Mouse (Mus musculus) liver, embryonic 15.5 days (tissue): ENCODE results near the gene Gpatch4. TPM values are rescaled to one million over a fixed set of nuclear protein-coding genes. Genes with fewer than 3 reads are reported as not detected.

Experiments used
- ATAC-seq: fragments of 200-750 bp; cut with Nextera tagmentation; 2 replicates; pipeline ENCODE4 v1.8.0; 2017; ENCODE audit warnings: moderate number of reproducible peaks, mild to moderate bottlenecking, moderate library complexity; ENCODE audit not compliant: insufficient read depth
- H3K27ac ChIP-seq: fragments of 300-500 bp; sonication (generic); replicated peaks from 2 replicates; pipeline ENCODE4 v1.5.1; 2015; ENCODE audit warnings: mild to moderate bottlenecking, inconsistent platforms
- H3K27me3 ChIP-seq: fragments of 300-500 bp; sonication (generic); 2 replicates; pipeline ENCODE4 v1.6.1; 2015; ENCODE audit warnings: mild to moderate bottlenecking, inconsistent platforms
- H3K36me3 ChIP-seq: fragments of 300-500 bp; sonication (generic); replicated peaks from 2 replicates; pipeline ENCODE4 v1.6.1; 2015; ENCODE audit warnings: moderate library complexity, mild to moderate bottlenecking, inconsistent platforms
- H3K4me1 ChIP-seq: fragments of 300-500 bp; sonication (generic); replicated peaks from 2 replicates; pipeline ENCODE4 v1.6.1; 2015; ENCODE audit warnings: inconsistent platforms
- H3K4me2 ChIP-seq: fragments of 300-500 bp; sonication (generic); 2 replicates; pipeline ENCODE4 v1.6.1; 2015; ENCODE audit warnings: moderate library complexity, mild to moderate bottlenecking, inconsistent platforms
- H3K4me3 ChIP-seq: fragments of 300-500 bp; sonication (generic); replicated peaks from 2 replicates; pipeline ENCODE4 v1.5.1; 2015; ENCODE audit warnings: mild to moderate bottlenecking, inconsistent platforms
- H3K9ac ChIP-seq: fragments of 300-500 bp; sonication (generic); 2 replicates; pipeline ENCODE4 v1.6.1; 2015; ENCODE audit warnings: moderate library complexity, mild to moderate bottlenecking, inconsistent platforms
- H3K9me3 ChIP-seq: fragments of 300-500 bp; sonication (generic); replicated peaks from 2 replicates; pipeline ENCODE4 v1.6.1; 2016; ENCODE audit warnings: inconsistent platforms
- WGBS: fragments of 180-500 bp; shearing (Covaris S2); methylation state at CpG from one replicate; pipeline ENCODE4 v1.1.7; 2015; ENCODE audit warnings: mixed read lengths; ENCODE audit not compliant: insufficient replicate concordance; 5-methylcytosine and 5-hydroxymethylcytosine counted together
- polyA plus RNA-seq: library from polyadenylated mRNA; unstranded; fragments of >200 nt; fragmentation: Nextera tagmentation; extraction: Ambion mirVana; gene quantifications from 2 replicates; pipeline ENCODE4 v1.2.1, GENCODE M21; 2015

The Gpatch4 gene
- polyA plus RNA-seq, 1 experiment from 2014 or later = 14.3 TPM

- Histone ChIP-seq H3K27ac (no peak overlapping the region), H3K27me3 (no peaks in the 10 kb centered on the region), H3K36me3 (peaks cover 71% of the 10 kb centered on the region), H3K9me3 (no peaks in the 10 kb centered on the region), H3K4me2 (no peak overlapping the region), H3K9ac (no peak overlapping the region), H3K4me1 (no peaks in the 10 kb centered on the region), H3K4me3 (no peak overlapping the region)
- ATAC-seq = no peak
- 74% methylated on average over 7 of the region's 7 CpGs for WGBS
These were observed 58.8 kb downstream of the Gpatch4 start for GRCm38 (mm10) chr3:88101736-88102135.

- Histone ChIP-seq H3K9me3 (no peaks in the 10 kb centered on the region), H3K4me1 (no peaks in the 10 kb centered on the region), H3K27me3 (no peaks in the 10 kb centered on the region), H3K27ac (0 out of 2 replicates have a peak overlapping the region, but pooled peaks have one; percentile 14), H3K36me3 (peaks cover 70% of the 10 kb centered on the region), H3K4me2 (no peak overlapping the region), H3K4me3 (no peak overlapping the region), H3K9ac (no peak overlapping the region)
- no peak for ATAC-seq
- WGBS = 65% methylated on average over 6 of the region's 6 CpGs
These were observed 59.3 kb downstream of the Gpatch4 start for GRCm38 (mm10) chr3:88102196-88102595.

GRCm38 (mm10) chr3:88102611-88103010 lies 59.7 kb downstream of the Gpatch4 start:
- Histone ChIP-seq H3K4me2 (no peak overlapping the region), H3K27ac (peak overlapping the region; percentile 14; the same call in 1 of the 2 replicates), H3K4me1 (no peaks in the 10 kb centered on the region), H3K4me3 (no peak overlapping the region), H3K9ac (no peak overlapping the region), H3K9me3 (no peaks in the 10 kb centered on the region), H3K36me3 (peaks cover 73% of the 10 kb centered on the region), H3K27me3 (no peaks in the 10 kb centered on the region)
- peak; percentile 43; the same call in 1 of the 2 replicates for ATAC-seq
- WGBS = 54% methylated on average over 6 of the region's 6 CpGs

Other genes with a start within 250 kb of the Gpatch4 start
- gene Ntrk1, start 247.9 kb upstream of the Gpatch4 start, polyA plus RNA-seq = 0.20 and 0.26 TPM in 2 replicates
- gene Insrr, start 246.2 kb upstream of the Gpatch4 start, polyA plus RNA-seq = 0.01 TPM in 1 of 2 replicates, not detected in the other
- gene Pear1, start 218.8 kb upstream of the Gpatch4 start, polyA plus RNA-seq = 5.7 and 6.5 TPM in 2 replicates
- 0.18 TPM in 2 replicates for gene Sh2d2a, start 196.4 kb upstream of the Gpatch4 start, polyA plus RNA-seq
- 6.5 TPM in 2 replicates for gene Prcc, start 157.5 kb upstream of the Gpatch4 start, polyA plus RNA-seq
- gene Hdgf, start 136.8 kb upstream of the Gpatch4 start, polyA plus RNA-seq = 213 and 216 TPM in 2 replicates
- 30.7 and 33.5 TPM in 2 replicates for gene Mrpl24, start 123.6 kb upstream of the Gpatch4 start, polyA plus RNA-seq
- gene Isg20l2, start 112.8 kb upstream of the Gpatch4 start, polyA plus RNA-seq = 21.0 and 22.9 TPM in 2 replicates
- 5.6 and 6.3 TPM in 2 replicates for gene Rrnad1, start 112.4 kb upstream of the Gpatch4 start, polyA plus RNA-seq
- gene Crabp2, start 94.4 kb upstream of the Gpatch4 start, polyA plus RNA-seq = 0.31 and 0.75 TPM in 2 replicates
- 2.2 and 2.3 TPM in 2 replicates for gene Nes, start 72.0 kb upstream of the Gpatch4 start, polyA plus RNA-seq
- gene Bcan, start 42.9 kb upstream of the Gpatch4 start, polyA plus RNA-seq = 0.10 TPM in 1 of 2 replicates, not detected in the other
- gene Hapln2, start 15.5 kb upstream of the Gpatch4 start, polyA plus RNA-seq = not detected in 2 replicates
- gene Naxe, start 15.4 kb downstream of the Gpatch4 start, polyA plus RNA-seq = 75.0 and 81.5 TPM in 2 replicates
- not detected in 2 replicates for gene Ttc24, start 35.2 kb downstream of the Gpatch4 start, polyA plus RNA-seq
- 7.3 and 8.0 TPM in 2 replicates for gene Iqgap3, start 38.9 kb downstream of the Gpatch4 start, polyA plus RNA-seq
- gene Mef2d, start 99.3 kb downstream of the Gpatch4 start, polyA plus RNA-seq = 6.8 and 7.1 TPM in 2 replicates
- 7.6 and 7.7 TPM in 2 replicates for gene Rhbg, start 211.6 kb downstream of the Gpatch4 start, polyA plus RNA-seq
- 0.35 and 1.3 TPM in 2 replicates for gene Gm38392, start 244.1 kb downstream of the Gpatch4 start, polyA plus RNA-seq